Mouse (Mus musculus): ENCODE data around the gene Dpep1.
"Not testable (repeated sequence)": the region's sequence is repeated elsewhere in the genome, so short reads cannot be mapped to it uniquely, and the experiment has no call there.

Gene Dpep1

GRCm38 (mm10) chr8:123185566-123186409, at the start of gene Dpep1:
Dpep1 (plus strand) TSS chr8:123186242.
- DNase-seq (ENCODE audit: low spot score): peak; percentile 76

- DNase-seq (ENCODE audit: low spot score): no peak
These were observed 49.8 kb upstream of the Dpep1 start for GRCm38 (mm10) chr8:123136287-123136686.

GRCm38 (mm10) chr8:123137645-123138077, 48.4 kb upstream of the Dpep1 start:
- peak; percentile 41 for DNase-seq (ENCODE audit: low spot score)

- DNase-seq (ENCODE audit: low spot score): no peak
These were observed 47.3 kb upstream of the Dpep1 start for GRCm38 (mm10) chr8:123138741-123139140.

GRCm38 (mm10) chr8:123141741-123142462, 44.1 kb upstream of the Dpep1 start:
- peak; percentile 99 for DNase-seq (ENCODE audit: low spot score)

GRCm38 (mm10) chr8:123145279-123145678, 40.8 kb upstream of the Dpep1 start:
- DNase-seq (ENCODE audit: low spot score): peak; percentile 76

- DNase-seq (ENCODE audit: low spot score): peak; percentile 32
These were observed 39.7 kb upstream of the Dpep1 start for GRCm38 (mm10) chr8:123146390-123146789.

- DNase-seq (ENCODE audit: low spot score): peak; percentile 54
These were observed 35.3 kb upstream of the Dpep1 start for GRCm38 (mm10) chr8:123150737-123151171.

GRCm38 (mm10) chr8:123155177-123155576, 30.9 kb upstream of the Dpep1 start:
- DNase-seq (ENCODE audit: low spot score): peak; percentile 59

GRCm38 (mm10) chr8:123156070-123156773, 29.8 kb upstream of the Dpep1 start:
- DNase-seq (ENCODE audit: low spot score): no peak

GRCm38 (mm10) chr8:123157888-123158465, 28.1 kb upstream of the Dpep1 start, which contains the start of gene Sult5a1:
Sult5a1 (minus strand) TSS chr8:123158315.
- no peak for DNase-seq (ENCODE audit: low spot score)

- DNase-seq (ENCODE audit: low spot score): peak; percentile 95
These were observed 4.7 kb upstream of the Dpep1 start for GRCm38 (mm10) chr8:123181391-123181790.

GRCm38 (mm10) chr8:123188006-123188405, 2.0 kb downstream of the Dpep1 start:
- no peak for DNase-seq (ENCODE audit: low spot score)

GRCm38 (mm10) chr8:123188841-123189240, 2.8 kb downstream of the Dpep1 start:
- peak; percentile 70 for DNase-seq (ENCODE audit: low spot score)

- DNase-seq (ENCODE audit: low spot score): peak; percentile 89
These were observed 4.6 kb downstream of the Dpep1 start for GRCm38 (mm10) chr8:123190678-123191077.

- no peak for DNase-seq (ENCODE audit: low spot score)
These were observed 5.9 kb downstream of the Dpep1 start for GRCm38 (mm10) chr8:123191908-123192307.

GRCm38 (mm10) chr8:123193771-123194170, 7.7 kb downstream of the Dpep1 start:
- no peak for DNase-seq (ENCODE audit: low spot score)

GRCm38 (mm10) chr8:123197016-123197415, 11.0 kb downstream of the Dpep1 start:
- DNase-seq (ENCODE audit: low spot score): not testable (repeated sequence)

GRCm38 (mm10) chr8:123199864-123200263, 13.8 kb downstream of the Dpep1 start:
- no peak for DNase-seq (ENCODE audit: low spot score)

GRCm38 (mm10) chr8:123202288-123202687, 16.2 kb downstream of the Dpep1 start:
- peak; percentile 77 for DNase-seq (ENCODE audit: low spot score)

- DNase-seq (ENCODE audit: low spot score): no peak
These were observed 17.5 kb downstream of the Dpep1 start for GRCm38 (mm10) chr8:123203571-123203970.

- DNase-seq (ENCODE audit: low spot score): no peak
These were observed 25.8 kb downstream of the Dpep1 start for GRCm38 (mm10) chr8:123211876-123212275.

All from adipocyte (in vitro differentiated cells).